Mouse (Mus musculus) cortical plate, adult 2 months (tissue): Measurements from ENCODE around the gene Upf2.

ENCODE experiments used
- CTCF ChIP-seq: fragments of 200-500 bp; IDR thresholded peaks from 2 replicates; pipeline ENCODE4 v1.5.1; 2011; ENCODE audit warnings: mild to moderate bottlenecking, control low read depth, low read length; ENCODE audit not compliant: insufficient read depth; ENCODE audit errors: extremely low read depth
- POLR2A ChIP-seq: fragments of 200-500 bp; IDR thresholded peaks from 2 replicates; pipeline ENCODE4 v1.6.1; 2011; ENCODE audit warnings: mild to moderate bottlenecking, low read length, control low read depth; ENCODE audit not compliant: insufficient read depth; ENCODE audit errors: extremely low read depth

DNA sequence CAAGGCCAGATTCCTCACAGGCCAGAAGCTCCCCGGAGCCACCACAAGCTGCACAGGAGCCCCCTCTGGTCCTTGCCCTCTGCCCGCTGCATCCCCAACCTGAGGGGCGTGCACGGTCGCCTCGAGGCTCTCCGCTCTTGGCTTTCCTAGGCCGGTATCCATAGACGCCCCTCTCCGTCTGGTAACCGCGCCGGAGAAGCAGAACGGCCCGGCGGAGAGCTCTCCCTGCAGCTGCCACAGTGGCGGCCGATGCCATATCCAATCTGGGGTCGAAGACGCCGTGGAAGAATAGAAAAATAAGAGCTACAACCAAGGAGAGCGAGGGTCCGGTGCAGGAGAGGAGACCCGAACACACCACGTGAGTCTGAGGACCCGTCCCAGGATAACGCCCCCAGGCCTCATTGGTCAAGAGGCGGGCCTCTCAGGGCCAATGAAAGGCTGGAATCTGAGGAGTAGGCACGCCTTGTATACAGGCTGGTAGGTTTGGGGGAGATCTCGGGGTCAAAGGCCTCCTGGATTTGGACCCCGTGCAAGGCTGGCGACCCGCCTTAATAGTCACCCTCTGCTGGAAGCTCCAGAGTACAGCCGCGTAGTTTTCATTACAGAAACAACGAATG lies 8.7 kb upstream of the Upf2 start, which contains the start of gene Dhtkd1:
- TF ChIP-seq POLR2A (peak; percentile 27; the same call in 1 of the 2 replicates), CTCF (no peak)
